Mouse (Mus musculus) kidney, postnatal 0 days (tissue): ENCODE measurements around the gene Padi2. TPM values are rescaled to one million over a fixed set of nuclear protein-coding genes. Genes with fewer than 3 reads are reported as not detected.

Experiments used
- ATAC-seq: fragments of 200-750 bp; cut with Nextera tagmentation; replicated peaks from 2 replicates; pipeline ENCODE4 v1.8.0; 2017; ENCODE audit warnings: low read depth, moderate number of reproducible peaks, moderate TSS enrichment, moderate library complexity; ENCODE audit not compliant: low FRiP score
- DNase-seq: peaks from one replicate; pipeline ENCODE4 v3.0.0-alpha.2; 2016; ENCODE audit warnings: low spot score
- H3K27ac ChIP-seq: fragments of 300-500 bp; sonication (generic); 2 replicates; pipeline ENCODE4 v1.5.1; 2014; ENCODE audit warnings: mild to moderate bottlenecking
- H3K27me3 ChIP-seq: fragments of 300-500 bp; sonication (generic); 2 replicates; pipeline ENCODE4 v1.6.1; 2014; ENCODE audit warnings: low read length, mixed read lengths; ENCODE audit not compliant: insufficient read depth
- H3K36me3 ChIP-seq: fragments of 300-500 bp; sonication (generic); 2 replicates; pipeline ENCODE4 v1.6.1; 2014; ENCODE audit warnings: low read length, mixed read lengths; ENCODE audit not compliant: insufficient read depth
- H3K4me1 ChIP-seq: fragments of 300-500 bp; sonication (generic); replicated peaks from 2 replicates; pipeline ENCODE4 v1.6.1; 2014; ENCODE audit warnings: antibody characterized with exemption, low read length, mixed read lengths; ENCODE audit not compliant: insufficient read depth
- H3K4me2 ChIP-seq: fragments of 300-500 bp; sonication (generic); 2 replicates; pipeline ENCODE4 v1.6.1; 2014; ENCODE audit warnings: mild to moderate bottlenecking, low read length, moderate library complexity, mixed read lengths
- H3K4me3 ChIP-seq: fragments of 300-500 bp; sonication (generic); replicated peaks from 2 replicates; pipeline ENCODE4 v1.5.1; 2014; ENCODE audit warnings: low read depth, low read length
- H3K9ac ChIP-seq: fragments of 300-500 bp; sonication (generic); 2 replicates; pipeline ENCODE4 v1.6.1; 2014; ENCODE audit warnings: low read depth, low read length
- H3K9me3 ChIP-seq: fragments of 300-500 bp; sonication (generic); replicated peaks from 2 replicates; pipeline ENCODE4 v1.6.1; 2016; ENCODE audit warnings: low read length, inconsistent platforms, mixed read lengths
- CTCF ChIP-seq: IDR thresholded peaks from 2 replicates; pipeline ENCODE4 v1.5.1; 2016; ENCODE audit warnings: antibody characterized with exemption, low read depth, mild to moderate bottlenecking, moderate library complexity
- WGBS: fragments of 180-500 bp; shearing (Covaris S2); extraction: QIAGEN DNeasy Blood & Tissue Kit; methylation state at CpG from one replicate; pipeline ENCODE4 v1.1.7; 2014; 5-methylcytosine and 5-hydroxymethylcytosine counted together
- polyA plus RNA-seq: library from polyadenylated mRNA; unstranded; fragments of >200 nt; fragmentation: Nextera tagmentation; extraction: Ambion mirVana; gene quantifications from 2 replicates; pipeline ENCODE4 v1.2.1, GENCODE M21; 2015

The Padi2 gene
- polyA plus RNA-seq, 1 experiment from 2014 or later = 21.1 TPM

- H3K4me1 ChIP-seq = 0 out of 2 replicates have a peak, but pooled peaks cover 6% of the 10 kb centered on the region
- no peaks in the 10 kb centered on the region for H3K9me3 ChIP-seq
- H3K4me2 ChIP-seq = no peak overlapping the region
- no peak for DNase-seq
- no peak overlapping the region for H3K27ac ChIP-seq
- H3K27me3 ChIP-seq = 0 out of 2 replicates have a peak, but pooled peaks cover 5% of the 10 kb centered on the region
- no peak overlapping the region for H3K4me3 ChIP-seq
- no peak for TF ChIP-seq CTCF
- WGBS = 77% methylated on average over 5 of the region's 5 CpGs
- no peak for ATAC-seq
- H3K9ac ChIP-seq = no peak overlapping the region
- no peaks in the 10 kb centered on the region for H3K36me3 ChIP-seq
Observed at GRCm38 (mm10) chr4:140908627-140909026, 2.5 kb downstream of the Padi2 start.

GRCm38 (mm10) chr4:140909536-140909935 is 3.4 kb downstream of the Padi2 start:
- H3K36me3 ChIP-seq = no peaks in the 10 kb centered on the region
- 0 out of 2 replicates have a peak, but pooled peaks cover 5% of the 10 kb centered on the region for H3K27me3 ChIP-seq
- TF ChIP-seq CTCF = no peak
- no peak overlapping the region for H3K27ac ChIP-seq
- 0 out of 2 replicates have a peak, but pooled peaks cover 6% of the 10 kb centered on the region for H3K4me1 ChIP-seq
- H3K4me3 ChIP-seq = no peak overlapping the region
- no peak overlapping the region for H3K9ac ChIP-seq
- 71% methylated on average over 4 of the region's 4 CpGs for WGBS
- ATAC-seq (no peak), DNase-seq (no peak)
- H3K9me3 ChIP-seq = no peaks in the 10 kb centered on the region
- no peak overlapping the region for H3K4me2 ChIP-seq

GRCm38 (mm10) chr4:140910661-140911310 is 4.6 kb downstream of the Padi2 start:
- Histone ChIP-seq H3K9me3 (no peaks in the 10 kb centered on the region), H3K27me3 (0 out of 2 replicates have a peak, but pooled peaks cover 5% of the 10 kb centered on the region), H3K27ac (no peak overlapping the region), H3K4me2 (peak overlapping the region; percentile 34; the same call in 1 of the 2 replicates), H3K4me3 (no peak overlapping the region), H3K4me1 (0 out of 2 replicates have a peak, but pooled peaks cover 6% of the 10 kb centered on the region), H3K36me3 (no peaks in the 10 kb centered on the region), H3K9ac (no peak overlapping the region)
- DNase-seq = peak; percentile 57
- TF ChIP-seq CTCF = no peak
- peak; percentile 50 for ATAC-seq
- 5% methylated on average over 17 of the region's 17 CpGs for WGBS

GRCm38 (mm10) chr4:140911416-140911815 is 5.3 kb downstream of the Padi2 start:
- 82% methylated on average over 9 of the region's 9 CpGs for WGBS
- no peak for TF ChIP-seq CTCF

GRCm38 (mm10) chr4:140912271-140912833 is 6.2 kb downstream of the Padi2 start:
- Histone ChIP-seq H3K4me3 (no peak overlapping the region), H3K9ac (no peak overlapping the region), H3K27ac (no peak overlapping the region), H3K4me1 (0 out of 2 replicates have a peak, but pooled peaks cover 3% of the 10 kb centered on the region), H3K27me3 (no peaks in the 10 kb centered on the region), H3K4me2 (no peak overlapping the region), H3K9me3 (no peaks in the 10 kb centered on the region), H3K36me3 (no peaks in the 10 kb centered on the region)
- 68% methylated on average over 10 of the region's 10 CpGs for WGBS
- no peak for TF ChIP-seq CTCF
- ATAC-seq (no peak), DNase-seq (no peak)

More at GRCm38 (mm10) chr4:140911416-140911815, 5.3 kb downstream of the Padi2 start:
- no peak overlapping the region for H3K27ac ChIP-seq
- no peak overlapping the region for H3K4me2 ChIP-seq
- H3K9ac ChIP-seq = no peak overlapping the region
- H3K4me3 ChIP-seq = no peak overlapping the region
- no peaks in the 10 kb centered on the region for H3K9me3 ChIP-seq
- H3K4me1 ChIP-seq = 0 out of 2 replicates have a peak, but pooled peaks cover 4% of the 10 kb centered on the region
- no peaks in the 10 kb centered on the region for H3K36me3 ChIP-seq
- no peak for DNase-seq
- ATAC-seq = no peak
- H3K27me3 ChIP-seq = 0 out of 2 replicates have a peak, but pooled peaks cover 5% of the 10 kb centered on the region

- DNase-seq (no peak), ATAC-seq (no peak)
- no peak overlapping the region for H3K4me3 ChIP-seq
- H3K4me2 ChIP-seq = no peak overlapping the region
- no peak for TF ChIP-seq CTCF
- no peaks in the 10 kb centered on the region for H3K9me3 ChIP-seq
- no peak overlapping the region for H3K27ac ChIP-seq
- H3K36me3 ChIP-seq = no peaks in the 10 kb centered on the region
- 0 out of 2 replicates have a peak, but pooled peaks cover 3% of the 10 kb centered on the region for H3K4me1 ChIP-seq
- WGBS = 95% methylated on average over 9 of the region's 9 CpGs
- no peaks in the 10 kb centered on the region for H3K27me3 ChIP-seq
- no peak overlapping the region for H3K9ac ChIP-seq
Observed at GRCm38 (mm10) chr4:140913565-140913964, 7.4 kb downstream of the Padi2 start.
